Mouse (Mus musculus) lung, embryonic 16.5 days (tissue): ENCODE results near the gene Arhgap18. TPM values are rescaled to one million over a fixed set of nuclear protein-coding genes. Genes with fewer than 3 reads are reported as not detected.
A peak's percentile ranks its signal among the peaks of the same experiment; 100 is the strongest.
"Not testable (repeated sequence)": the region's sequence is repeated elsewhere in the genome, so short reads cannot be mapped to it uniquely, and the experiment has no call there.

Source experiments
- ATAC-seq: fragments of 200-750 bp; cut with Nextera tagmentation; 2 replicates; pipeline ENCODE4 v1.8.0; 2017; ENCODE audit warnings: low read depth, mild to moderate bottlenecking, moderate library complexity
- H3K27ac ChIP-seq: fragments of 300-500 bp; sonication (generic); 2 replicates; pipeline ENCODE4 v1.5.1; 2014; ENCODE audit warnings: mild to moderate bottlenecking, control low read depth, low read length
- H3K27me3 ChIP-seq: fragments of 300-500 bp; sonication (generic); 2 replicates; pipeline ENCODE4 v1.6.1; 2014; ENCODE audit warnings: low read depth, low read length, mixed read lengths; ENCODE audit not compliant: control insufficient read depth, insufficient read depth
- H3K36me3 ChIP-seq: fragments of 300-500 bp; sonication (generic); 2 replicates; pipeline ENCODE4 v1.6.1; 2014; ENCODE audit warnings: low read length; ENCODE audit not compliant: control insufficient read depth, insufficient read depth
- H3K4me1 ChIP-seq: fragments of 300-500 bp; sonication (generic); replicated peaks from 2 replicates; pipeline ENCODE4 v1.6.1; 2014; ENCODE audit warnings: low read length, mixed read lengths; ENCODE audit not compliant: control insufficient read depth, insufficient read depth
- H3K4me2 ChIP-seq: fragments of 300-500 bp; sonication (generic); 2 replicates; pipeline ENCODE4 v1.6.1; 2014; ENCODE audit warnings: low read depth, low read length, control low read depth
- H3K4me3 ChIP-seq: fragments of 300-500 bp; sonication (generic); 2 replicates; pipeline ENCODE4 v1.5.1; 2014; ENCODE audit warnings: mild to moderate bottlenecking, low read length, control low read depth
- H3K9ac ChIP-seq: fragments of 300-500 bp; sonication (generic); 2 replicates; pipeline ENCODE4 v1.6.1; 2014; ENCODE audit warnings: low read length, control low read depth
- H3K9me3 ChIP-seq: fragments of 300-500 bp; sonication (generic); 2 replicates; pipeline ENCODE4 v1.6.1; 2016; ENCODE audit warnings: low read length; ENCODE audit not compliant: control insufficient read depth
- WGBS: fragments of 180-500 bp; shearing (Covaris S2); extraction: QIAGEN DNeasy Blood & Tissue Kit; methylation state at CpG from one replicate; pipeline ENCODE4 v1.1.7; 2014; 5-methylcytosine and 5-hydroxymethylcytosine counted together
- polyA plus RNA-seq: library from polyadenylated mRNA; unstranded; fragments of >200 nt; fragmentation: Nextera tagmentation; extraction: Ambion mirVana; gene quantifications from 2 replicates; pipeline ENCODE4 v1.2.1, GENCODE M21; 2015

Arhgap18 gene
- polyA plus RNA-seq, 1 experiment from 2014 or later: 58.7 TPM

GRCm38 (mm10) chr10:26895726-26896125 lies 142.5 kb downstream of the Arhgap18 start:
- Histone ChIP-seq H3K27ac (no peak overlapping the region), H3K9ac (no peak overlapping the region), H3K4me3 (no peak overlapping the region), H3K4me1 (no peaks in the 10 kb centered on the region), H3K4me2 (no peak overlapping the region), H3K9me3 (no peaks in the 10 kb centered on the region), H3K27me3 (no peaks in the 10 kb centered on the region), H3K36me3 (no peaks in the 10 kb centered on the region)
- no peak for ATAC-seq
- 50% methylated on average over 6 of the region's 6 CpGs for WGBS

- WGBS: 59% methylated on average over 1 of the region's 1 CpGs
- Histone ChIP-seq H3K4me1 (no peaks in the 10 kb centered on the region), H3K27me3 (no peaks in the 10 kb centered on the region), H3K4me2 (no peak overlapping the region), H3K36me3 (no peaks in the 10 kb centered on the region), H3K9ac (no peak overlapping the region), H3K4me3 (no peak overlapping the region), H3K9me3 (no peaks in the 10 kb centered on the region), H3K27ac (no peak overlapping the region)
- ATAC-seq: no peak
Observed at GRCm38 (mm10) chr10:26900426-26900825, 147.2 kb downstream of the Arhgap18 start.

GRCm38 (mm10) chr10:26903781-26904180 lies 150.6 kb downstream of the Arhgap18 start:
- no peak overlapping the region for H3K4me2 ChIP-seq
- no peaks in the 10 kb centered on the region for H3K9me3 ChIP-seq
- no peak overlapping the region for H3K9ac ChIP-seq
- WGBS: 73% methylated on average over 1 of the region's 1 CpGs
- H3K4me3 ChIP-seq: no peak overlapping the region
- H3K36me3 ChIP-seq: no peaks in the 10 kb centered on the region
- ATAC-seq: no peak
- H3K27ac ChIP-seq: no peak overlapping the region
- no peaks in the 10 kb centered on the region for H3K4me1 ChIP-seq
- no peaks in the 10 kb centered on the region for H3K27me3 ChIP-seq

GRCm38 (mm10) chr10:26911176-26911575 lies 158.0 kb downstream of the Arhgap18 start:
- Histone ChIP-seq H3K27ac (no peak overlapping the region), H3K9me3 (no peaks in the 10 kb centered on the region), H3K9ac (no peak overlapping the region), H3K27me3 (no peaks in the 10 kb centered on the region), H3K36me3 (no peaks in the 10 kb centered on the region), H3K4me2 (no peak overlapping the region), H3K4me3 (no peak overlapping the region), H3K4me1 (no peaks in the 10 kb centered on the region)
- WGBS: 61% methylated on average over 3 of the region's 3 CpGs
- no peak for ATAC-seq

GRCm38 (mm10) chr10:26912112-26912797 lies 159.0 kb downstream of the Arhgap18 start:
- H3K27ac ChIP-seq: no peak overlapping the region
- no peaks in the 10 kb centered on the region for H3K36me3 ChIP-seq
- no peak overlapping the region for H3K4me2 ChIP-seq
- no peaks in the 10 kb centered on the region for H3K9me3 ChIP-seq
- no peak overlapping the region for H3K9ac ChIP-seq
- no peaks in the 10 kb centered on the region for H3K4me1 ChIP-seq
- no peak overlapping the region for H3K4me3 ChIP-seq
- 73% methylated on average over 7 of the region's 7 CpGs for WGBS
- no peaks in the 10 kb centered on the region for H3K27me3 ChIP-seq
- ATAC-seq: no peak

GRCm38 (mm10) chr10:26912807-26913206 lies 159.6 kb downstream of the Arhgap18 start:
- H3K36me3 ChIP-seq: no peaks in the 10 kb centered on the region
- 88% methylated on average over 1 of the region's 1 CpGs for WGBS
- H3K4me1 ChIP-seq: no peaks in the 10 kb centered on the region
- H3K27me3 ChIP-seq: no peaks in the 10 kb centered on the region
- H3K9me3 ChIP-seq: no peaks in the 10 kb centered on the region
- H3K27ac ChIP-seq: no peak overlapping the region
- no peak for ATAC-seq
- H3K4me2 ChIP-seq: no peak overlapping the region
- H3K9ac ChIP-seq: no peak overlapping the region
- H3K4me3 ChIP-seq: no peak overlapping the region

GRCm38 (mm10) chr10:26919307-26919977 lies 166.2 kb downstream of the Arhgap18 start:
- H3K4me2 ChIP-seq: no peak overlapping the region

GRCm38 (mm10) chr10:26920383-26920979 lies 167.3 kb downstream of the Arhgap18 start:
- Histone ChIP-seq H3K4me2 (no peak overlapping the region), H3K27me3 (no peaks in the 10 kb centered on the region), H3K9ac (no peak overlapping the region), H3K36me3 (no peaks in the 10 kb centered on the region), H3K9me3 (no peaks in the 10 kb centered on the region), H3K27ac (no peak overlapping the region), H3K4me3 (no peak overlapping the region), H3K4me1 (no peaks in the 10 kb centered on the region; the same call in 1 of the 2 replicates)
- WGBS: 48% methylated on average over 8 of the region's 8 CpGs
- ATAC-seq: no peak

More at GRCm38 (mm10) chr10:26919307-26919977, 166.2 kb downstream of the Arhgap18 start:
- Histone ChIP-seq H3K4me1 (no peaks in the 10 kb centered on the region; the same call in 1 of the 2 replicates), H3K27ac (no peak overlapping the region), H3K4me3 (no peak overlapping the region), H3K9me3 (no peaks in the 10 kb centered on the region), H3K27me3 (no peaks in the 10 kb centered on the region), H3K9ac (no peak overlapping the region), H3K36me3 (no peaks in the 10 kb centered on the region)
- 0 out of 2 replicates have a peak, but pooled peaks have one; percentile 45 for ATAC-seq
- WGBS: 22% methylated on average over 5 of the region's 5 CpGs

GRCm38 (mm10) chr10:26936056-26936455 lies 182.8 kb downstream of the Arhgap18 start:
- not testable (repeated sequence) for ATAC-seq, H3K9me3 ChIP-seq, H3K4me2 ChIP-seq, H3K36me3 ChIP-seq, H3K27me3 ChIP-seq, H3K4me1 ChIP-seq, H3K9ac ChIP-seq, H3K27ac ChIP-seq, H3K4me3 ChIP-seq
- whole genome bisulfite sequencing: 93% methylated on average over 6 of the region's 6 CpGs
